Mouse (Mus musculus) heart, embryonic 13.5 days (tissue): ENCODE measurements around the gene Ndufa6. TPM values are rescaled to one million over a fixed set of nuclear protein-coding genes. Genes with fewer than 3 reads are reported as not detected.
A peak's percentile ranks its signal among the peaks of the same experiment; 100 is the strongest.

Experiments
- ATAC-seq: fragments of 200-750 bp; cut with Nextera tagmentation; 2 replicates; pipeline ENCODE4 v1.8.0; 2017; ENCODE audit warnings: moderate TSS enrichment; ENCODE audit not compliant: insufficient number of reproducible peaks, low FRiP score, low TSS enrichment; ENCODE audit errors: extremely low read depth
- H3K27ac ChIP-seq: fragments of 300-500 bp; sonication (generic); replicated peaks from 2 replicates; pipeline ENCODE4 v1.5.1; 2015; ENCODE audit warnings: moderate library complexity, mild to moderate bottlenecking, inconsistent platforms
- H3K27me3 ChIP-seq: fragments of 300-500 bp; sonication (generic); replicated peaks from 2 replicates; pipeline ENCODE4 v1.6.1; 2015; ENCODE audit warnings: mild to moderate bottlenecking, inconsistent platforms
- H3K36me3 ChIP-seq: fragments of 300-500 bp; sonication (generic); 2 replicates; pipeline ENCODE4 v1.6.1; 2015; ENCODE audit warnings: mild to moderate bottlenecking, inconsistent platforms
- H3K4me1 ChIP-seq: fragments of 300-500 bp; sonication (generic); 2 replicates; pipeline ENCODE4 v1.6.1; 2015; ENCODE audit warnings: inconsistent platforms
- H3K4me2 ChIP-seq: fragments of 300-500 bp; sonication (generic); 2 replicates; pipeline ENCODE4 v1.6.1; 2015; ENCODE audit warnings: inconsistent platforms, mild to moderate bottlenecking, moderate library complexity
- H3K4me3 ChIP-seq: fragments of 300-500 bp; sonication (generic); 2 replicates; pipeline ENCODE4 v1.5.1; 2015; ENCODE audit warnings: moderate library complexity, mild to moderate bottlenecking, inconsistent platforms
- H3K9ac ChIP-seq: fragments of 300-500 bp; sonication (generic); 2 replicates; pipeline ENCODE4 v1.6.1; 2015; ENCODE audit warnings: inconsistent platforms, mild to moderate bottlenecking, moderate library complexity
- H3K9me3 ChIP-seq: fragments of 300-500 bp; sonication (generic); 2 replicates; pipeline ENCODE4 v1.6.1; 2016; ENCODE audit warnings: inconsistent platforms
- WGBS: fragments of 180-500 bp; shearing (Covaris S2); methylation state at CpG from one replicate; pipeline ENCODE4 v1.1.7; 2015; ENCODE audit warnings: mixed read lengths; 5-methylcytosine and 5-hydroxymethylcytosine counted together
- polyA plus RNA-seq: library from polyadenylated mRNA; unstranded; fragments of >200 nt; fragmentation: Nextera tagmentation; extraction: Ambion mirVana; gene quantifications from 2 replicates; pipeline ENCODE4 v1.2.1, GENCODE M21; 2015

The Ndufa6 gene
- polyA plus RNA-seq, 1 experiment from 2014 or later, result 473 TPM

DNA sequence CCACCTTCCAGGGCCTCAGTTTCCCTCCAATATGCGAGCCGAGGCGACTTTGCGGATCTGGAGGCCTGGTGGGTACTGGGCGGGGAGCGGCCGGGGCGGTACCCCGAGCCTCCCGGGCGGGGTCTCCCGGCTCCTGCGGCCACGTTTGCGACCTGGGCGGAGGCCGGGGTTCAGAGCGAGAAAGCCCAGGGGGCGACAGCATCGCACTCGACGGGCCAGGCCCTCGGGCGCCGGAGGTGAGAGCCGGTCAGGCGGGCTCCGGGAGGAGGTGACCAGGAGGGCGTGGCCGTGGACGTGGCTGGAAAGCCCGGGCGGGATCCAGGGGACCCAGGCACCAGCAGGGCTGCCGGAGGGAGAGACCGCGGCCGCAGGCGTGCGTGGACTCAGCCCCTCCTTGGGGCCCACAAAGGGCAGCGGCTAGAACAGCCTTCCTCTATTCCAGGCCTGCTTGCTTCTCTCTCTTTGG lies 13.1 kb downstream of the Ndufa6 start:
- peaks cover 13% of the 10 kb centered on the region for H3K36me3 ChIP-seq
- H3K9me3 ChIP-seq, result no peaks in the 10 kb centered on the region
- peak overlapping the region; percentile 93 for H3K4me2 ChIP-seq
- H3K4me3 ChIP-seq, result peak overlapping the region; percentile 53
- H3K27ac ChIP-seq, result peak overlapping the region; percentile 89
- under 1% methylated on average over 39 of the region's 40 CpGs for WGBS
- peak; percentile 43 for ATAC-seq
- H3K9ac ChIP-seq, result peak overlapping the region; percentile 87
- H3K4me1 ChIP-seq, result peaks cover 52% of the 10 kb centered on the region
- no peaks in the 10 kb centered on the region for H3K27me3 ChIP-seq

DNA sequence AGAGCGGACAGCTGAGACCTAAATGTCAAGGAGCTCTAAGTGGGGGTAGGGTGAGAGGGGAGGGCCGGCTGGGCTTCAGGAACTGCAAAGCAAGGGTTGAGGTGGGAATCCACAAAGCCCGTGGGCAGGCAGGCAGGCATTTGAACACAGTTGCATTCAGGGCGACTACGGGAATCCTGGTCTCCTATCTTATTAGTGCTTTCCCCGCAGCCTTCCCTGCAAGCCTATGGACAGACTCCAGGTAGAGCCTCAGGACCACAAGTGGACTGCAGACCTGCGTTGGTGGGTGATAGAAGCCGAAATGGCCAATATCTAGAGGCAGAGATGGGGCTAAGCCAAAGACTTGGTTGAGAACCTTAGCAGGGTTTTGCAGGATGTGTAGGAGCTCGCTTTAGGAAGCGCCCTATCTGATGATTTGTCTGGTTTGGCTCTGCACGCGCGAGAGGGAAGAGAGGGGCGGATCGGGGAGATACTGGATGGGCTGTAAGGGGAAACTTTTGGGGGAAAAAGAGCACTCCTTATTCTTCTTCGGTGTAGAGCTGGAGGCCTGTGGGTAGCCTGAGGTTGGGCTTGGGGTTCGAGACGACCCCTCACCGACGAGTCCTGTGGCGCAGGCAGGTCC lies 13.6 kb downstream of the Ndufa6 start:
- ATAC-seq, result no peak
- Histone ChIP-seq H3K4me3 (peak overlapping the region; percentile 53), H3K9me3 (no peaks in the 10 kb centered on the region), H3K4me2 (peak overlapping the region; percentile 93), H3K9ac (peak overlapping the region; percentile 87), H3K4me1 (peaks cover 52% of the 10 kb centered on the region), H3K27ac (peak overlapping the region; percentile 89), H3K27me3 (no peaks in the 10 kb centered on the region), H3K36me3 (peaks cover 19% of the 10 kb centered on the region)
- 26% methylated on average over 21 of the region's 21 CpGs for WGBS

DNA sequence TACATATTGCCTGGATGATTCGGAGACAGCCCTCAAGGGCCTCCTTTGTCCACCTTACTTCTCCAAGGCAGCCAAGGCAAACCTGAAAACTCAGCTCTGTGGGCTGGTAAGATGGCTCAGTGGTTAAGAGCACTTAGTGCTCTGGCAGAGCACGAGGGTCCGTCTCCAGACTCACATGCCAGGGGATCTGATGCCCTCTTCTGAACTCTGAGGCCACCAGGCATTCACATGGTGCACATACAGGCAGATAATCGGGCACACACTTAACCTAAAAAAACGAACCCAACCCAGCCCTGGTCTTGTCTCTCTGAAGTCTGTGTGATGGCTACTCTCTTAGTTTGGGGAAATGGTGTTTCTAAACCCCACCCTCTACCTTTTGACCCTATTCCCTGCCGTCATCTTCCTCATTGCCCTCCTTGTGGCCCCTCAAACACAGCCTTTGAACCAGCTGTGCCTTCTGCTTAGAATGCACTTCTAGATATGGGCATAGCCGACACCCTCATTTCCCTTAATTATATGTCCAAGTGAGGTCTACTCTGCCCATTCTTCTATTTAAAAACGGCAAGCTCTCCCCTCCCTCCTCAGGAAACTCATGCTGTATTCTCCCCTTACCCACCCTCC lies 14.4 kb downstream of the Ndufa6 start:
- H3K4me3 ChIP-seq, result peak overlapping the region; percentile 63; the same call in 1 of the 2 replicates
- peaks cover 48% of the 10 kb centered on the region for H3K4me1 ChIP-seq
- no peak for ATAC-seq
- H3K27me3 ChIP-seq, result no peaks in the 10 kb centered on the region
- H3K9ac ChIP-seq, result peak overlapping the region; percentile 87; the same call in 1 of the 2 replicates
- 65% methylated on average over 8 of the region's 8 CpGs for WGBS
- no peaks in the 10 kb centered on the region for H3K9me3 ChIP-seq
- H3K27ac ChIP-seq, result peak overlapping the region; percentile 89
- H3K36me3 ChIP-seq, result peaks cover 27% of the 10 kb centered on the region
- H3K4me2 ChIP-seq, result peak overlapping the region; percentile 93

DNA sequence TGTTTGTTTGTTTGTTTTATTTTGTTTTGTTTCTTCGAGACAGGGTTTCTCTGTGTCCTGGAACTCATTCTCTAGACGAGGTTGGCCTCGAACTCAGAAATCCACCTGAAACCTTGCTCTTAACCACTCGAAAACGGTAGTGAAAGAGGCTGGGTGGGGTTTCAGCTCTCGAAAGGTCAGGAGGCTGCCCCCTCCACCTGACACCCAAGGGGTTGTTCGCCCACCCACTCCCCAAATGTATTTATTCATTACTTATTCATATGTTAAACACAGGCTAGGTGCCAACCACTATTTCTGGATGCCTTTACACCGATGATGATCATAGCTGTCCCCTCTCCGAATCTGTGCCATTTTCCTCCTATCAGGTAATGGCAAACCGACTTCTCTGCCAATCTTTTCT lies 15.0 kb downstream of the Ndufa6 start:
- peaks cover 48% of the 10 kb centered on the region for H3K4me1 ChIP-seq
- peak overlapping the region; percentile 93 for H3K4me2 ChIP-seq
- peak overlapping the region; percentile 63 for H3K4me3 ChIP-seq
- peak overlapping the region; percentile 89 for H3K27ac ChIP-seq
- peak overlapping the region; percentile 80 for H3K9ac ChIP-seq
- no peaks in the 10 kb centered on the region for H3K9me3 ChIP-seq
- 55% methylated on average over 10 of the region's 10 CpGs for WGBS
- no peaks in the 10 kb centered on the region for H3K27me3 ChIP-seq
- H3K36me3 ChIP-seq, result peaks cover 33% of the 10 kb centered on the region
- no peak for ATAC-seq

DNA sequence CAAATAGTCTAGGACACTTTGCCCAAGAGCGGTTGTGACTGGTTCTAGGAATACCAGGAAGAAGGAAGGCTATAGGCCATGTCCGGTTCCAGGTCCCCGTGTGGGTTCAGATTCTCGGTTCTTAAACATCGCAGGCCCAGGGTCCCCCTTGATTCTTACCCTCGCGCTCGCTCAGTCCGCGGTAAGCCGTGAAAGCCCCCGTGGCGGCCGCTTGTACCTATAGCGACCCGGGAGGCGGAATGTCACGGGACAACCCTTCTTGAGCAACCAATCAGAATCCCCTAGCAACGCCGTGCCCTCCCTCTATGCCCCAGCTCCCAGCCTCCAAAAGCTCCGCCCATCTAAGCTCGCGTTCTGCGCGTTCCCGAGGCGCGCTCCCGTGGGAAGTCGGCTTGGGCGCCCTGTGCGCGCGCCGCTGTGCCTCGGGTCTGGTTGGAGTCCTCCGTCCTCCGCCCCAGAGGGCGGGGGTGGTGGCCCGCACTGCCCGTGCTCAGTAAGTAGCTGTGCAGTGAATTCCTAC lies 15.5 kb downstream of the Ndufa6 start, which contains the start of the genes Naga, Pheta2 and Smdt1:
Gene Naga (minus strand): TSS at position 333 of the 520 bp plus-strand sequence.
Gene Pheta2 (plus strand): TSS at position 350 of the 520 bp plus-strand sequence.
Gene Smdt1 (plus strand): TSS at position 367 of the 520 bp plus-strand sequence.
- Histone ChIP-seq H3K36me3 (peaks cover 32% of the 10 kb centered on the region), H3K27me3 (no peaks in the 10 kb centered on the region), H3K9me3 (no peaks in the 10 kb centered on the region), H3K9ac (peak within 1 kb of the TSS; percentile 80), H3K4me3 (peak within 1 kb of the TSS; percentile 63), H3K4me2 (peak within 1 kb of the TSS; percentile 93), H3K27ac (peak within 1 kb of the TSS; percentile 89), H3K4me1 (peaks cover 48% of the 10 kb centered on the region)
- peak; percentile 84 for ATAC-seq
- under 1% methylated on average over 41 of the region's 41 CpGs for WGBS

DNA sequence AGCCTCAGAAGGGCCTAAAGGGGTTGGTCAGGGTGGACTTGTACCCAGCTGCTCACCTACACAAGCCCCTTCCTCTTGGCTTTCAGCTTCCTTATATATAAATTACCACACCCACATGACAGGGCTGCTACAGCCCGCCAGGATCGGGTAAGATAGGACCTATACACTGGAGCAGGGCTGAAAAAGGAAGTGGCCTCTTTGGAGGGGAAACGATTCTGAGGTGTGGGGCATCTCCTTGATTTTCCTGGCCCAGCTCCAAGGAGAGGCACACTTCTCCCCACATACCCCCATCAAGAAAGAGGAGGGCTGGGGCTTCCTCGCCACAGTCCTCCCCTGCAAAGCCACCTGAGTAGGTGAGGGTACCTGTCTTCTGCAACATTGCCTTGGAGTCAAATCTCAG lies 16.2 kb downstream of the Ndufa6 start:
- Histone ChIP-seq H3K4me1 (peaks cover 48% of the 10 kb centered on the region), H3K4me2 (peak overlapping the region; percentile 93), H3K9me3 (no peaks in the 10 kb centered on the region), H3K4me3 (peak overlapping the region; percentile 63), H3K9ac (peak overlapping the region; percentile 80), H3K27me3 (no peaks in the 10 kb centered on the region), H3K27ac (peak overlapping the region; percentile 66), H3K36me3 (peaks cover 38% of the 10 kb centered on the region)
- 14% methylated on average over 4 of the region's 4 CpGs for WGBS
- no peak for ATAC-seq

DNA sequence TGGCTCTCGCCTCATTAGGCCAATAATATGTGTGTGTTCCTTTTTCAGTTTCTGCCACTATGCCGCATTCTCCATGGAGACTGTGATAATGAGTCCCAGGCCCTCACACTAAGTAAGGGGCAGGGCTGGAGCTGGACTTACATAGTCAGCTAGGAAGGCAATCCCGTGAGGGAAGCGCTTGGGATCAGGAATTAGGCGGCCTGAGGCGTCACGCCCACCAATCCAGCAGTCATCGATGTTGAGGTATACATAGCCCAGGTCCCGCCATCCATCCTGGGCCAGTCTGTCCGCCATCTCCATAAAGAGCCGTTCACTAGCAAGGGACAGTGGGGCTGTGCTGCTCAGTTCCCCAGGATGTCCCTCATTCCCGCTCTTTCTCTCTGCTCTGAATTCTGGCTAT lies 17.5 kb downstream of the Ndufa6 start:
- no peak for ATAC-seq
- H3K4me2 ChIP-seq, result peak overlapping the region; percentile 93
- no peaks in the 10 kb centered on the region for H3K27me3 ChIP-seq
- H3K4me1 ChIP-seq, result peaks cover 38% of the 10 kb centered on the region
- 84% methylated on average over 12 of the region's 12 CpGs for WGBS
- no peak overlapping the region for H3K27ac ChIP-seq
- peaks cover 49% of the 10 kb centered on the region for H3K36me3 ChIP-seq
- peak overlapping the region; percentile 80; the same call in 1 of the 2 replicates for H3K9ac ChIP-seq
- H3K9me3 ChIP-seq, result no peaks in the 10 kb centered on the region
- H3K4me3 ChIP-seq, result peak overlapping the region; percentile 63; the same call in 1 of the 2 replicates

DNA sequence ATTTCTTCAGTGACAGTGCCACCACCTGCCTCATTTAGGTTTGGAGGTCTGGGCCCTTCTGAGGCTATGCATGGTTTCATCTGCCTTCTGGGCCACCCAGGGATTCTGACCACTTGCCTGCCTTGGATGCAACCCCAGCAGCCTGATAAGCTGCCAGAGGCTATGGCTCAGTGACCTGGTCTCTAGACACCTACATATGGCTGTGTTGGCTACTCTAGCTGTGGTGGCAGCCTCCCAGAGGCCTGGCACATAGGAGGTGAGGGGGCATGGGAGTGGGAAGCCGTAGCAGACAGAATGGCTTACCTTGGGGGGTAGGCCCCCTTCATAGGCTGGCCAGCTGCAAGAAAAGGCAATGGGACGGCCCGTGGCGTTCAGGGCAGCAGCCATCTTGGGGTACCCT lies 18.9 kb downstream of the Ndufa6 start:
- no peak overlapping the region for H3K9ac ChIP-seq
- 94% methylated on average over 4 of the region's 4 CpGs for WGBS
- no peaks in the 10 kb centered on the region for H3K27me3 ChIP-seq
- H3K27ac ChIP-seq, result no peak overlapping the region
- peaks cover 24% of the 10 kb centered on the region for H3K4me1 ChIP-seq
- ATAC-seq, result no peak
- H3K4me3 ChIP-seq, result no peak overlapping the region
- peaks cover 63% of the 10 kb centered on the region for H3K36me3 ChIP-seq
- no peaks in the 10 kb centered on the region for H3K9me3 ChIP-seq
- H3K4me2 ChIP-seq, result no peak overlapping the region

DNA sequence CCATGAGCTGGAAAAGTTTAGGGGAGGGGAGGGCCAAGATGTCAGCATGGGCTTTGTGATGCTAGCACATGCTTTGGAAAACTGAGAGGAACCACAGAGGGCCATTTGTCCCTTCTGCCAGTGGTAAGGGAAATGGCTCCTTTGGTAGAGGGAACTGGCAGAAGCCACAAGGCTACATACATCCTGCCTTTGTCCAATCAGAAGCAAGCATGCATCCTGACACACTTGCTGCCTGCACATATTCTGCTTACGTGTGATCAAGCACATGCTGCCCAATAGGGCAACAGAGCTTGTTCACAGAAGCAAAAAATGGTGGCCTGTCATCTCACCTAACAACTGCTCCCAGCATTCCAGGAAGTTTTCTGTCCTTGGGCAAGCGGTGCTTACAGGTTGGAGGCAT lies 28.7 kb downstream of the Ndufa6 start:
- WGBS, result 70% methylated on average over 2 of the region's 2 CpGs
- no peak for ATAC-seq
- no peak overlapping the region for H3K4me2 ChIP-seq
- H3K27ac ChIP-seq, result no peak overlapping the region
- no peaks in the 10 kb centered on the region for H3K27me3 ChIP-seq
- H3K36me3 ChIP-seq, result peaks cover 17% of the 10 kb centered on the region
- no peaks in the 10 kb centered on the region for H3K4me1 ChIP-seq
- H3K4me3 ChIP-seq, result no peak overlapping the region
- no peaks in the 10 kb centered on the region for H3K9me3 ChIP-seq
- H3K9ac ChIP-seq, result no peak overlapping the region

DNA sequence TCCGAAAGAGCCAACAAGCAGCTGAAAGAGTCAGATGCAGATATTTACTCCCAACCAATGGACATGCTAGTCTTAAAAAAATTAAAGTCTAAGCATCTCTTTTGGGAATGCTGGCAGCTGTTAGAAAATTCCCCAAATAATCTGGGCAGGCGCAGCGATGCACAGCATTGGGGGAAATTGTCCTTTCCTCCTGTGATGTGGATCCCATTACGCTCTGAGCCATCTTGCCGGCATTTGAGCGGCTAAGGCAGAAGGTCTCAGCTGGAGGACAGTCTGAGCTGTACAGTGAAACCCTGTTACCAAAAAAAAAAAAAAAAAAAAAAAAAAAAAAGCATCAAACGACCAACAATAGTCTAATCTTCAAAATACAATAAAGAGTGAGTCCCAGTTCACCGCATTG lies 31.9 kb downstream of the Ndufa6 start:
- Histone ChIP-seq H3K27me3 (no peaks in the 10 kb centered on the region), H3K4me1 (no peaks in the 10 kb centered on the region), H3K4me3 (no peak overlapping the region), H3K36me3 (no peaks in the 10 kb centered on the region), H3K9me3 (no peaks in the 10 kb centered on the region), H3K9ac (no peak overlapping the region), H3K4me2 (no peak overlapping the region), H3K27ac (no peak overlapping the region)
- no peak for ATAC-seq
- WGBS, result 74% methylated on average over 8 of the region's 8 CpGs

DNA sequence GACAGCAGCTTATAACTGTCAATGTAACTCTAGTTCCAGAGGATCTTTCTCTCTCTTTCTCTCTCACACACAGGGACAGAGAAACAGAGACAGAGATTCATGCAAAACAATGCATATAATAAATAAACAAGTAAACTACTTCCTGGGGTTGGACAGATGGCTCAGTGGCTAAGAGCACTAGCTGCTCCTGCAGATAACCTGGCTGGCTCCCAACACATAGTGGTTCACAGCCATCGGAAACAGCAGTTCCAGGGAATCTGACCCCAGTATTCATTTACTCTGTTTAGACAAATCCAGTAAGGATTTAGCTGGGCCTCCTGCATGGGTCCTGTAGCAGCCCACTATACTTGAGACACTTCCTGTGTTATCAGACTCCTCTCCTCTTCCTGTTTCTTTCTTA lies 34.5 kb downstream of the Ndufa6 start:
- no peak for ATAC-seq
- Histone ChIP-seq H3K27me3 (no peaks in the 10 kb centered on the region), H3K27ac (no peak overlapping the region), H3K4me2 (no peak overlapping the region), H3K4me1 (no peaks in the 10 kb centered on the region), H3K9ac (no peak overlapping the region), H3K36me3 (no peaks in the 10 kb centered on the region), H3K9me3 (no peaks in the 10 kb centered on the region), H3K4me3 (no peak overlapping the region)
- 31% methylated on average over 1 of the region's 1 CpGs for WGBS
